Mouse (Mus musculus): Measurements from ENCODE around the gene Lat2. TPM values are rescaled to one million over a fixed set of nuclear protein-coding genes. Genes with fewer than 3 reads are reported as not detected.

Gene Lat2
- polyA plus RNA-seq, 1 experiment from 2014 or later: 2.6 TPM

DNA sequence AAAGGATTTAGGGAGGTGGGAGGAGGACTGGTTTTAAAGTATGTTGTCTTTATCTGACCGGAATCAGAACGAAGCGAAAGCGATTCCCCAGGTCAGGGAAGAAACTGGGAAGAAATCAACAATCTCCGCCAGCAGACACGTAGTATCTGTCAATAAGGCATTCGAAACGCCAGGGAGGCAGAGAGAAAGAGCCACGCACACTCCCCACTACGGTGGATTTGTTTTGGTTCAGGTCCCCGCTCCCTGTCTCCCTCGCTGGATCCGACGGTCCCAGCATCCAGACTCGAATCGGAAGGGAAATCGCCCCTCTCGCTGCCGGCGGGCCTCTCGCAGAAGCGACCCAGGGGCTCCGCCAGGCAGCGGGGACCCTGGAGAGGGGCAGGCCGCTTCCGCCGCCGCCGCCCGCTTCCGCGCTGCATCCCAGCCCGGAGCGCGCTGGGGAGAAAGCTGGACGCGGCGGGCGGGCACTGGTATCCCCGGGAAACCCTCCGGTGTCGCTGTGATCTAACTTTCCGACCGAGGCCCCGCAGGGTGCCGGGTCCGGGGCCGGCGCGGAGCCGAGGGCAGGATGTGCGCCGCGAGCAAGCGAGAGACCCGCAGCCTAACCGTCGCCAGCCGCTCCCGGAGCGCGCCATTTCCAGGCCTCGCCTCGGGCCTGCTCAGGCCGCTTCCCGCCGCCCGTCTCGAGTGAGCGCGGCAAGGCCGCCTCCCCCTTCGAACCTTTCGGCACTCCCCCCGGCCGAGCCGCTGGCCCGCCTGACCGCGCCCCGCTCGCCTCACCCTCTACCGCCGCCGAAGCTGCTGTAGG is 23.8 kb upstream of the Lat2 start:
- no peaks in the 10 kb centered on the region for H3K27me3 ChIP-seq
- H3K27ac ChIP-seq (replicated peaks): peak overlapping the region; percentile 93
- H3K4me3 ChIP-seq (replicated peaks): peak overlapping the region; percentile 99
- no peaks in the 10 kb centered on the region for H3K9me3 ChIP-seq (replicated peaks)
- H3K36me3 ChIP-seq (replicated peaks): peaks cover 36% of the 10 kb centered on the region
- peak; percentile 77 for ATAC-seq (ENCODE audit: insufficient read depth)
- H3K9ac ChIP-seq: peak overlapping the region; percentile 98
- H3K4me1 ChIP-seq (replicated peaks): peaks cover 36% of the 10 kb centered on the region
- H3K4me2 ChIP-seq: peak overlapping the region; percentile 93
- WGBS (ENCODE audit: insufficient replicate concordance): under 1% methylated on average over 85 of the region's 85 CpGs

DNA sequence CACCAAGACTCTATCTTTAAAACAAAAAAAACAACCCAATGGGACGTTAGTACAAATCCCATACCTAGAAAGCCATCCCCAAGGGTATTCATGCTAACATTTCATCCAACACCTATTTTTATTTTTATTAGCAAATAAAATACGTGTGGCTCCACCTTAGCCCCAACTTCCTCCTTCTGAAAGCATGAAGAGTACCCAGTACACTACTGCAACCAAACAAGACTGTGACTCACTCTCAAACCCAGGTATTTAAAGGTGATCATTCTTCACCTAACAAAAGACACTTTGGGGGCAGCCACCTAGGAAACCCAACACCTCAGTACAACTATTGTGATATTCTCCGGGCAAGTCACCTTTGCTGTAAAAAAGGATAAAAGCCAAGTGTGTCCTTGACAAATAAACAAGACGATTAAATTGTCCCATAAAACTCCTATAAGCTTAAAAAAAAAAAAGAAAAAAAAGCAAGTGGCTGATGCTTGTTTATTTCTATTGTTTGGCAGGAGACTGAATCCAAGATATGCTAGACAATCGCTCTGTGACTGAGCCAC is 23.1 kb upstream of the Lat2 start:
- H3K36me3 ChIP-seq (replicated peaks): peaks cover 44% of the 10 kb centered on the region
- peak overlapping the region; percentile 93 for H3K27ac ChIP-seq (replicated peaks)
- no peak for ATAC-seq (ENCODE audit: insufficient read depth)
- no peaks in the 10 kb centered on the region for H3K27me3 ChIP-seq
- H3K9ac ChIP-seq: peak overlapping the region; percentile 98
- 14% methylated on average over 5 of the region's 5 CpGs for WGBS (ENCODE audit: insufficient replicate concordance)
- H3K4me2 ChIP-seq: peak overlapping the region; percentile 93
- peaks cover 38% of the 10 kb centered on the region for H3K4me1 ChIP-seq (replicated peaks)
- H3K9me3 ChIP-seq (replicated peaks): no peaks in the 10 kb centered on the region
- peak overlapping the region; percentile 99 for H3K4me3 ChIP-seq (replicated peaks)

DNA sequence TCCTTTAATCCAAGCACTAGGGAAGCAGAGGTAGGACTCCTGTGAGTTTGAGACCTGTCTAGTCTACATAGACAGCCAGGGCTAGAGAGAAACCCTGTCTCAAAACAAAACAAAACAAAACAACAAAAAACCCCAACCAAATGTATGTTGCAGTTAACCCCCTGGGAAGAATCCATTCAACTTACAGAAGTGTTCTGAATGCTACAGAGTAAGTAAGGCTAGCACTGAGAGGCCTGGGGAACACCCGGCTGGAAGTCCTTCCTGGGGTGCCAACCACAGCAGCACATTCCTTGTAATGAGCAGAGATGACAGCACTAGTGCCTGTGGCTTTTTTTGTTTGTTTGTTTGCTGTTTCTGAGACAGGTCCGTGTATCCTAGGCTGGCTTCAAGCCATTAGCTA is 18.0 kb upstream of the Lat2 start:
- H3K4me1 ChIP-seq (replicated peaks): peaks cover 42% of the 10 kb centered on the region
- no peaks in the 10 kb centered on the region for H3K27me3 ChIP-seq
- H3K9me3 ChIP-seq (replicated peaks): no peaks in the 10 kb centered on the region
- H3K9ac ChIP-seq: no peak overlapping the region
- no peak overlapping the region for H3K4me3 ChIP-seq (replicated peaks)
- 76% methylated on average over 2 of the region's 2 CpGs for WGBS (ENCODE audit: insufficient replicate concordance)
- no peak overlapping the region for H3K4me2 ChIP-seq
- no peak overlapping the region for H3K27ac ChIP-seq (replicated peaks)
- ATAC-seq (ENCODE audit: insufficient read depth): no peak
- peaks cover 88% of the 10 kb centered on the region for H3K36me3 ChIP-seq (replicated peaks)

DNA sequence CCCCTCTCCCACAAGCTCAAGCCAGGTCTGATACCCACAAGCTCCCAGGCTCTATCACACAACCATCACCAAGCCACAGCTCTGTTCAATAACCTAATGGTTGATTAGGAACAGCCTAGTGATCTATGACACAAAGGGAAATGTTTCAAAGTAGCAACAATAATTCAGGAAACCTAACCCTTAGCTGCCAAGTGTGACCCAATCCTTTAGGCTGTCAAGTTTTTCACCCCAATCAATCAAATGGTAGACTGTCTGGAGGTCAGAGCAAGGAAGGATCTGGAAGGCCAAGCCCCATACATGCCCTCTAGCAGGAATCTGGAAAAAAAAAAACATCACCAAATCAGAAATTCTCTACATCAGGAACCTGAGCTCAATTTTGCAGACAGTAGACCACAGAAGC is 16.0 kb upstream of the Lat2 start:
- H3K27me3 ChIP-seq: no peaks in the 10 kb centered on the region
- H3K4me2 ChIP-seq: no peak overlapping the region
- no peak overlapping the region for H3K4me3 ChIP-seq (replicated peaks)
- no peak overlapping the region for H3K27ac ChIP-seq (replicated peaks)
- peaks cover 92% of the 10 kb centered on the region for H3K36me3 ChIP-seq (replicated peaks)
- peaks cover 33% of the 10 kb centered on the region; the same call in 1 of the 2 replicates for H3K4me1 ChIP-seq (replicated peaks)
- no peak overlapping the region for H3K9ac ChIP-seq
- no peaks in the 10 kb centered on the region for H3K9me3 ChIP-seq (replicated peaks)
- ATAC-seq (ENCODE audit: insufficient read depth): no peak

- no peak overlapping the region for H3K4me2 ChIP-seq
- H3K27ac ChIP-seq (replicated peaks): no peak overlapping the region
- no peaks in the 10 kb centered on the region for H3K27me3 ChIP-seq
- 0 out of 2 replicates have a peak, but pooled peaks cover 26% of the 10 kb centered on the region for H3K4me1 ChIP-seq (replicated peaks)
- no peaks in the 10 kb centered on the region for H3K9me3 ChIP-seq (replicated peaks)
- H3K4me3 ChIP-seq (replicated peaks): no peak overlapping the region
- no peak for ATAC-seq (ENCODE audit: insufficient read depth)
- 61% methylated on average over 4 of the region's 4 CpGs for WGBS (ENCODE audit: insufficient replicate concordance)
- H3K9ac ChIP-seq: no peak overlapping the region
- peaks cover 93% of the 10 kb centered on the region for H3K36me3 ChIP-seq (replicated peaks)
Observed at GRCm38 (mm10) chr5:134629508-134629907, 14.7 kb upstream of the Lat2 start.

DNA sequence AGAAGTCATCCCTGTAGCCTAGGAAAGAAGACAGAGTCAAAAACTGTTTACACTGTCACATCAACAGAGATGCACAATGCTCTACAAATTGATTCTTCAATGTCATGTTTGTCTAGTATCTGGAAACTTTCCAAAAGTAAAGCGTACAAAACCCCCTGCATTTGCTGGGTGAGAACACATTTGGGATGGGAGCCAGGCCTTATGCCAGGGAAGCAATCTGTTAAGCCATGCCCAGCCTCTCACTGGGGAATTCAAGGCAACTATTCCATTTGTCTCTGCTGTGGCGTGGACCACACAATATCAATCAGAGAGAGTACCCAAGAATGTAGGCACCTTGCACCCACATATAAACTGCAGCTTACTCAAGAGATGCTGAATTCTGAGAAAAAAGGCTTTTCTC is 7.2 kb upstream of the Lat2 start:
- Histone ChIP-seq H3K36me3 (replicated peaks) (peaks cover 100% of the 10 kb centered on the region), H3K4me1 (replicated peaks) (no peaks in the 10 kb centered on the region), H3K4me2 (no peak overlapping the region), H3K9ac (no peak overlapping the region), H3K4me3 (replicated peaks) (no peak overlapping the region), H3K27me3 (no peaks in the 10 kb centered on the region), H3K9me3 (replicated peaks) (no peaks in the 10 kb centered on the region), H3K27ac (replicated peaks) (no peak overlapping the region)
- WGBS (ENCODE audit: insufficient replicate concordance): 79% methylated on average over 2 of the region's 2 CpGs
- ATAC-seq (ENCODE audit: insufficient read depth): no peak

- no peaks in the 10 kb centered on the region for H3K27me3 ChIP-seq
- peaks cover 96% of the 10 kb centered on the region for H3K36me3 ChIP-seq (replicated peaks)
- no peak overlapping the region for H3K9ac ChIP-seq
- H3K4me3 ChIP-seq (replicated peaks): no peak overlapping the region
- H3K27ac ChIP-seq (replicated peaks): no peak overlapping the region
- H3K9me3 ChIP-seq (replicated peaks): no peaks in the 10 kb centered on the region
- ATAC-seq (ENCODE audit: insufficient read depth): no peak
- WGBS (ENCODE audit: insufficient replicate concordance): 87% methylated on average over 16 of the region's 16 CpGs
- no peak overlapping the region for H3K4me2 ChIP-seq
- H3K4me1 ChIP-seq (replicated peaks): no peaks in the 10 kb centered on the region
Observed at GRCm38 (mm10) chr5:134621099-134621640, 6.3 kb upstream of the Lat2 start.

DNA sequence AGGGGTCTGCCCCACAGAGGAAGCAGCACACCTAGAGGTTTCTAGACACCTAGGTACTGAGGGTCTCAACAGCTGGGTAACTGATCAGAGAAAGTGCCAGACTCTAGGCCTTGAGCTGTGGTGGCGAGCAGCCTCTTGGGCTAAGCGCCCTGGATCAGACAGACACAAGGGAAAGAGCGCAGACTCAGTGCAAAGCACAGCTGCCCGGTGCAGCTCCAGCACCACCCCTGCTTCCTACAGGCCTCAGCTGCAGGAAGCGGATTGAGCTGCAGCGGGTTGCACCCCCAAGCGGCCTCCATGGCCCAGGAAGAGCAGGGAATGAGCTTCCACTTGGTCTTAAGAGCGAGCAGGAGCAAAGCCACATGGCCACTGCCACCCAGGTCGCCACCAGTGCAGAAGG is 5.6 kb upstream of the Lat2 start:
- Histone ChIP-seq H3K9ac (no peak overlapping the region), H3K27me3 (no peaks in the 10 kb centered on the region), H3K9me3 (replicated peaks) (no peaks in the 10 kb centered on the region), H3K4me2 (no peak overlapping the region), H3K27ac (replicated peaks) (no peak overlapping the region), H3K36me3 (replicated peaks) (peaks cover 92% of the 10 kb centered on the region), H3K4me3 (replicated peaks) (no peak overlapping the region), H3K4me1 (replicated peaks) (peaks cover 3% of the 10 kb centered on the region; the same call in 1 of the 2 replicates)
- 92% methylated on average over 9 of the region's 9 CpGs for WGBS (ENCODE audit: insufficient replicate concordance)
- no peak for ATAC-seq (ENCODE audit: insufficient read depth)

GRCm38 (mm10) chr5:134617071-134617470 is 2.2 kb upstream of the Lat2 start:
- WGBS (ENCODE audit: insufficient replicate concordance): 23% methylated on average over 3 of the region's 3 CpGs
- H3K36me3 ChIP-seq (replicated peaks): peaks cover 58% of the 10 kb centered on the region
- no peak overlapping the region for H3K4me2 ChIP-seq
- no peaks in the 10 kb centered on the region for H3K27me3 ChIP-seq
- H3K27ac ChIP-seq (replicated peaks): no peak overlapping the region
- H3K4me3 ChIP-seq (replicated peaks): no peak overlapping the region
- 0 out of 2 replicates have a peak, but pooled peaks have one; percentile 16 for ATAC-seq (ENCODE audit: insufficient read depth)
- H3K4me1 ChIP-seq (replicated peaks): peaks cover 8% of the 10 kb centered on the region
- H3K9ac ChIP-seq: no peak overlapping the region
- no peaks in the 10 kb centered on the region for H3K9me3 ChIP-seq (replicated peaks)

GRCm38 (mm10) chr5:134615780-134616179 is 955 bp upstream of the Lat2 start:
- Histone ChIP-seq H3K4me3 (replicated peaks) (no peak overlapping the region), H3K27me3 (no peaks in the 10 kb centered on the region), H3K27ac (replicated peaks) (no peak overlapping the region), H3K4me1 (replicated peaks) (peaks cover 8% of the 10 kb centered on the region), H3K9me3 (replicated peaks) (no peaks in the 10 kb centered on the region), H3K9ac (no peak overlapping the region), H3K4me2 (no peak overlapping the region), H3K36me3 (replicated peaks) (peaks cover 46% of the 10 kb centered on the region)
- no peak for ATAC-seq (ENCODE audit: insufficient read depth)
- WGBS (ENCODE audit: insufficient replicate concordance): 65% methylated on average over 4 of the region's 4 CpGs

DNA sequence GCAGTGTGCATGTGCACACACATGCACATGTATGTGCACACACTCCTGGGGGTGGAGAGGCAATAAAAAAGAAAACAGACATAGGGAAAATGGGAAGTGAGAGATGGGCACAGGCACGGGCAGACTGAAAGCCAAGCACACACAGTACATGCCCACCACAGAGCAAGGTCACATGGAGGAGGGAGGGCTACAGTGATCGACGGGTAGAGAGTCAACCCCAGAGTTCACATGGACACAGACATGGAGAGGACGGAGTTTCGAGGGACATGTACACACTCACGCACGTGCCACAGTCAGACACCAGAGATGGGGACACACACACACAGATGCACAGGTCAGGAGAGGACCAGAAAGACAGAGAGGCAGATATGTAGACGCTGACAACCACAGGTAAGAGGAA is 555 bp upstream of the Lat2 start:
- Histone ChIP-seq H3K36me3 (replicated peaks) (peaks cover 42% of the 10 kb centered on the region), H3K9ac (no peak overlapping the region), H3K27me3 (no peaks in the 10 kb centered on the region), H3K4me2 (no peak overlapping the region), H3K9me3 (replicated peaks) (no peaks in the 10 kb centered on the region), H3K4me1 (replicated peaks) (peaks cover 8% of the 10 kb centered on the region), H3K4me3 (replicated peaks) (no peak overlapping the region), H3K27ac (replicated peaks) (no peak overlapping the region)
- no peak for ATAC-seq (ENCODE audit: insufficient read depth)
- 71% methylated on average over 8 of the region's 8 CpGs for WGBS (ENCODE audit: insufficient replicate concordance)

All from liver, embryonic 15.5 days (tissue).